Mouse (Mus musculus) lung, postnatal 0 days (tissue): Measurements from ENCODE around the gene Crhr2.

Experiments
- CTCF ChIP-seq: IDR thresholded peaks from 2 replicates; pipeline ENCODE4 v1.5.1; 2016; ENCODE audit warnings: antibody characterized with exemption, mild to moderate bottlenecking
- EP300 ChIP-seq: IDR thresholded peaks from 2 replicates; pipeline ENCODE4 v1.6.1; 2016; ENCODE audit warnings: antibody characterized with exemption, mild to moderate bottlenecking, control low read depth

DNA sequence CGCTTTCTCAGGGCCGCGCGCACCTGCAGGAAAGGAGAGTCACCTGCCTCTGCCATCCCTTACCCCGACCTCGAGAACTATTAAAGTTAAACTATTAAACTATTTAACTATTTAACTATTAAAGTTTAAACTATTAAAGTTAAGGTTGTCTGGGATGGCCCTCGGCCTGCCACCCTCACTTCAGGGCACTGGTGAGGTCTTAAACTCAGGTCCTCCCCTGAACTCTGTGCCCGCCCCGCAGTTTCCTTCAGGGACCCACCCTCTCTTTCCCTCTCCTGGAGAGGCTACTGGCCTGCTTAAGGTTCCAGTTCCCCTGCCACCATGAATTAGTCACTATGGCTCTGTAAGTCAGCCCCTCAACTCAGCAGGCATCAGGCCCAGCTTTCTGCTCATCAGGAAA lies 41.4 kb downstream of the Crhr2 start:
- no peak for TF ChIP-seq CTCF
- TF ChIP-seq EP300 = no peak
